Mouse (Mus musculus) olfactory bulb, adult 2 months (tissue): Measurements from ENCODE around the gene Spint1.

Experiments
- CTCF ChIP-seq: fragments of 200-500 bp; IDR thresholded peaks from 2 replicates; pipeline ENCODE4 v1.5.1; 2012; ENCODE audit warnings: low read depth, mild to moderate bottlenecking, low read length, moderate library complexity; ENCODE audit not compliant: insufficient read depth
- POLR2A ChIP-seq: fragments of 200-500 bp; IDR thresholded peaks from 2 replicates; pipeline ENCODE4 v1.6.1; 2012; ENCODE audit warnings: mild to moderate bottlenecking, low read depth, low read length, moderate library complexity; ENCODE audit not compliant: insufficient read depth

- TF ChIP-seq POLR2A: no peak
- no peak for TF ChIP-seq CTCF
Observed at GRCm38 (mm10) chr2:119276926-119277325, 39.8 kb downstream of the Spint1 start.
